Mouse (Mus musculus) kidney, embryonic 16.5 days (tissue): ENCODE measurements around the gene Exoc7. TPM values are rescaled to one million over a fixed set of nuclear protein-coding genes. Genes with fewer than 3 reads are reported as not detected.

Source experiments
- ATAC-seq: fragments of 200-750 bp; cut with Nextera tagmentation; 2 replicates; pipeline ENCODE4 v1.8.0; 2017; ENCODE audit warnings: moderate TSS enrichment; ENCODE audit not compliant: low FRiP score, low TSS enrichment
- H3K27ac ChIP-seq: fragments of 300-500 bp; sonication (generic); 2 replicates; pipeline ENCODE4 v1.5.1; 2014; ENCODE audit warnings: low read length
- H3K27me3 ChIP-seq: fragments of 300-500 bp; sonication (generic); 2 replicates; pipeline ENCODE4 v1.6.1; 2014; ENCODE audit warnings: low read length, control low read depth, mixed read lengths; ENCODE audit not compliant: insufficient read depth
- H3K36me3 ChIP-seq: fragments of 300-500 bp; sonication (generic); 2 replicates; pipeline ENCODE4 v1.6.1; 2014; ENCODE audit warnings: low read length, control low read depth, mixed read lengths; ENCODE audit not compliant: insufficient read depth
- H3K4me1 ChIP-seq: fragments of 300-500 bp; sonication (generic); 2 replicates; pipeline ENCODE4 v1.6.1; 2014; ENCODE audit warnings: low read length, control low read depth, mixed read lengths; ENCODE audit not compliant: insufficient read depth
- H3K4me2 ChIP-seq: fragments of 300-500 bp; sonication (generic); replicated peaks from 2 replicates; pipeline ENCODE4 v1.6.1; 2014; ENCODE audit warnings: low read depth, low read length
- H3K4me3 ChIP-seq: fragments of 300-500 bp; sonication (generic); 2 replicates; pipeline ENCODE4 v1.5.1; 2014; ENCODE audit warnings: mild to moderate bottlenecking, low read length
- H3K9ac ChIP-seq: fragments of 300-500 bp; sonication (generic); replicated peaks from 2 replicates; pipeline ENCODE4 v1.6.1; 2014; ENCODE audit warnings: low read length
- H3K9me3 ChIP-seq: fragments of 300-500 bp; sonication (generic); 2 replicates; pipeline ENCODE4 v1.6.1; 2016; ENCODE audit warnings: low read length, control low read depth
- WGBS: fragments of 180-500 bp; shearing (Covaris S2); extraction: QIAGEN DNeasy Blood & Tissue Kit; methylation state at CpG from one replicate; pipeline ENCODE4 v1.1.7; 2014; 5-methylcytosine and 5-hydroxymethylcytosine counted together
- polyA plus RNA-seq: library from polyadenylated mRNA; unstranded; fragments of >200 nt; fragmentation: Nextera tagmentation; extraction: Ambion mirVana; gene quantifications from 2 replicates; pipeline ENCODE4 v1.2.1, GENCODE M21; 2015

Gene Exoc7
- polyA plus RNA-seq, 1 experiment from 2014 or later = 71.5 TPM

DNA sequence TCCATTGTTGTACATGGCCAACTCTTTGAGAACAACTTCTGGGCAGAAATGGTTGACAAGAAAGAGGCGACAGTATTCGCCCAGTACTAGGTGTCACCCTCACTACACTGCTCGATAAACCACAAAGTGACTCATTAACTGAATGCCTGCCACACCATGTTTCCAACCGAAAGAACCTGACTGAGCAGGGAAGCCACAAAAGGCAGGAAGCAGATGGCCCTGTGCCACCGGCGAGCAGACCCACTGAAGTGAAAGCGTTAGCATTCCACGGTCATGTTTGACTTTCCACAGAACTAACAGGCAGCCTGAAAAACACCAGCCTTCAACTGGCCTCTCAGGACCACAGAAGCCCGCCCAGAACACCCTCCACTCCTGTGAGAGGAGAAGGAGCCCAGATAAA lies 52.4 kb downstream of the Exoc7 start:
- Histone ChIP-seq H3K4me3 (no peak overlapping the region), H3K9me3 (no peaks in the 10 kb centered on the region), H3K36me3 (peaks cover 72% of the 10 kb centered on the region), H3K4me1 (peaks cover 25% of the 10 kb centered on the region), H3K27ac (peak overlapping the region; percentile 78), H3K9ac (no peak overlapping the region), H3K4me2 (no peak overlapping the region), H3K27me3 (no peaks in the 10 kb centered on the region)
- no peak for ATAC-seq
- WGBS = 66% methylated on average over 9 of the region's 9 CpGs

DNA sequence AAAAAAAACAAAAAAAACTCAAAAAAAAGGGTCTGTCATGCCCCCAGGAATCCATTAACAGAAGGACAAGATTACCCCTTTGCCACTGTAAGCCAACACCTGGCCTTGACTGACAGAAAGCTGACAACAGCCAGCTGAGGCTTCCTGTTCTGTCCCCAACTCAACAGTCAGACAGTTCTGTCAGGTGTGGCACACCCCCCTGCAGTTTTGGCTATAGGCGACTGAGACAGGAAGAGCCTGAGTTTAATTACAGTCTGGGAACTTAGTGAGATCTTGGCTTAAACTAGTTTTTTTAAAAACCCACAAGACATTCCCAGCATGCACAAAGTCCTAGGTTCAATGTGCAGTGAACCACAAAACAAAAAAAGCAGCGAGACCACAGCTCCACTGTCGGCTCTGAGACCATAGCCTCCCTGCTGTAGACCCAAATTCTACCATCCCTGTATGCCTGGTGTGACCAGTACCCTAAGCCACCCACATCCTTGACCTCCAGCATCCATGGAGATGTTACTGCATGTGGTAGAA lies 53.9 kb downstream of the Exoc7 start:
- no peak for ATAC-seq
- H3K9ac ChIP-seq = no peak overlapping the region
- no peaks in the 10 kb centered on the region for H3K9me3 ChIP-seq
- peaks cover 73% of the 10 kb centered on the region for H3K36me3 ChIP-seq
- no peak overlapping the region for H3K4me2 ChIP-seq
- no peak overlapping the region for H3K4me3 ChIP-seq
- WGBS = 71% methylated on average over 3 of the region's 3 CpGs
- no peaks in the 10 kb centered on the region for H3K27me3 ChIP-seq
- no peak overlapping the region for H3K27ac ChIP-seq
- H3K4me1 ChIP-seq = peaks cover 22% of the 10 kb centered on the region

- no peaks in the 10 kb centered on the region for H3K27me3 ChIP-seq
- H3K27ac ChIP-seq = no peak overlapping the region
- peaks cover 18% of the 10 kb centered on the region for H3K4me1 ChIP-seq
- no peak overlapping the region for H3K4me3 ChIP-seq
- no peak for ATAC-seq
- no peak overlapping the region for H3K9ac ChIP-seq
- 77% methylated on average over 8 of the region's 8 CpGs for WGBS
- peaks cover 88% of the 10 kb centered on the region for H3K36me3 ChIP-seq
- no peak overlapping the region for H3K4me2 ChIP-seq
- no peaks in the 10 kb centered on the region for H3K9me3 ChIP-seq
These were observed 56.1 kb downstream of the Exoc7 start for GRCm38 (mm10) chr11:116250898-116251297.

DNA sequence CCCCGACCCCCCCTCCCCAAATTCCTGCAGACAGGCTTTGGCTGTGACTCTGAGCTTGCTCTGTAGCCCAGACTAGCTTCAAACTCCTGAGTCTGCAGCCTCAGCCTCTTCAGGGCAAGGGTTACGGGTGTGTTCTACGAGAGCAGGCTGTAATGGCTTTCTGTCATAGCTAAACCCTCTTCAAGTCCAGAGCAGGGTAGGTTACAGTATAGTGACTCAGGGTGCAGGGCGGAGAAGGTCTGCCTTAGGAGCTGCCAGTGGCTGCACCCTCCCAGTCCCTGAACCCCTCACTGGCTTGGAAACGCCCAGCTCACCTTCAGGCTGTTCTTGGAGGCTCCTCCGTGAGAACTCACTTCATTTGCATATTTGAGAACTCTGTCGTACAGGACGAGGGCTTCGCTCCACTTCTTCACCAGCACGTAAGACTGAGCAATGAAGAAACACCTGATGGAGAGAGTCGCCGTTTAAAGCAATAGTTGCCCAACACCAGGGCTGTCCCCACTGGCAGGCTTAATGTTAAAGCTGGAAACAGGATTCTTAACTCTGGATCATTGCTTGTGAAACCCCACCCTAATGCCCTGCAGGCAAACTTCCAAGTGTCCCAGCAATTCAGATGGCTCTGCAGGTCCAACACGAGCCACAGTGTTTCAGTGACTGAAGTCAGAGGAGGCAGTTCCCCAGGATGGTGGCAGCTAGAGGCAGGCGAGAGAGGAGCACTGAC lies 59.4 kb downstream of the Exoc7 start:
- Histone ChIP-seq H3K27ac (no peak overlapping the region), H3K4me3 (no peak overlapping the region), H3K4me1 (peaks cover 5% of the 10 kb centered on the region; the same call in 1 of the 2 replicates), H3K4me2 (no peak overlapping the region), H3K27me3 (no peaks in the 10 kb centered on the region), H3K9me3 (no peaks in the 10 kb centered on the region), H3K9ac (no peak overlapping the region), H3K36me3 (peaks cover 90% of the 10 kb centered on the region)
- no peak for ATAC-seq
- WGBS = 71% methylated on average over 14 of the region's 14 CpGs

DNA sequence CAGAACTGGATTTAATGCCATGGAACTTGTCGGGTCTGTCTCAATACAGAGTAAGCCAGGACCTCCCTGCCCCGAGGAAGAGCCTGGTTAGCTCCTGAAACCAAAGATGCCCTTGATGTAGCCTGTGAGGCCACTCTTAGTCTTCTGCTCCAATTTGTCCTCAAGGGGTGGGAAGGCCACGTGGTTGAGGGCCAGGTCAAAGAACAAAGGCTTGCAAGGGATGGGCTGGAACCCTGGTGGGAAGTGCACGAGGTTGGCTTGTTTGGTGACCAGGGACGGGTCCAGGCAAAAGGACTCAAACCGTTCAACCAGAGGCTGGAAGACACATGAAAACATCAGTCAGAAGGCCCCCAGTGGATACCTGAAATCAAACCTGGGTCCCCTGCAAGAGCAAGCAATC lies 61.4 kb downstream of the Exoc7 start:
- Histone ChIP-seq H3K9ac (no peak overlapping the region), H3K27ac (no peak overlapping the region), H3K4me1 (peaks cover 20% of the 10 kb centered on the region), H3K4me2 (no peak overlapping the region), H3K9me3 (no peaks in the 10 kb centered on the region), H3K27me3 (no peaks in the 10 kb centered on the region), H3K4me3 (no peak overlapping the region), H3K36me3 (peaks cover 70% of the 10 kb centered on the region)
- ATAC-seq = no peak
- 65% methylated on average over 6 of the region's 6 CpGs for WGBS

GRCm38 (mm10) chr11:116244580-116244979 lies 62.5 kb downstream of the Exoc7 start:
- H3K4me3 ChIP-seq = no peak overlapping the region
- no peak for ATAC-seq
- no peaks in the 10 kb centered on the region for H3K27me3 ChIP-seq
- H3K4me1 ChIP-seq = peaks cover 24% of the 10 kb centered on the region
- H3K4me2 ChIP-seq = no peak overlapping the region
- H3K9me3 ChIP-seq = no peaks in the 10 kb centered on the region
- H3K36me3 ChIP-seq = peaks cover 60% of the 10 kb centered on the region
- H3K27ac ChIP-seq = no peak overlapping the region
- H3K9ac ChIP-seq = no peak overlapping the region
- 61% methylated on average over 8 of the region's 8 CpGs for WGBS

DNA sequence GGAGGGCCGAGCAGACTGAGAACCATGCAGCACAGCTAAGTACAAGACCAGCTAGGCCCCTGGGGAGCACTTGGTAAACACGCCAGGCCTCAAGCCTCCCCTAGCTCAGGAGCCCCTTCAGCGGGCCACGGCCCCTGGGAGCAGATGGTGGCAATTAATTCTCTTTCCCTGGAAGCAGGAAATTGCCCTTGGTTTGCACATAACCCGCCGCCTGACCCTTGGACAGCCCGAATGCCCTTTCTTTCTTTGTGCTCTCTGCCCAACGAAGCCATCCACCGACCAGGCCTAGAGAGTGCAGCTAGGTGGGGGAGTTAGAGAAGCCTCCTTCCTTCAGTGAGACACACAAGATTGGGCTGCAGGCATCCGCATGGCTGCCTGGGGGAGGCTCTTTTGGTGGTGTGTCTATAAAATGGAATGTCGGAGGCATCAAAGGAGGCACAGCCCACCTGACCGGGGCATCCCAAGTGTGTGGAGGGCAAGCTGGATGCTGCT lies 65.2 kb downstream of the Exoc7 start:
- WGBS = 15% methylated on average over 12 of the region's 12 CpGs
- Histone ChIP-seq H3K27ac (peak overlapping the region; percentile 85), H3K36me3 (peaks cover 33% of the 10 kb centered on the region), H3K4me2 (no peak overlapping the region), H3K27me3 (peaks cover 9% of the 10 kb centered on the region), H3K9me3 (no peaks in the 10 kb centered on the region), H3K9ac (peak overlapping the region; percentile 26; the same call in 1 of the 2 replicates), H3K4me3 (no peak overlapping the region), H3K4me1 (peaks cover 35% of the 10 kb centered on the region)
- ATAC-seq = peak; percentile 76

DNA sequence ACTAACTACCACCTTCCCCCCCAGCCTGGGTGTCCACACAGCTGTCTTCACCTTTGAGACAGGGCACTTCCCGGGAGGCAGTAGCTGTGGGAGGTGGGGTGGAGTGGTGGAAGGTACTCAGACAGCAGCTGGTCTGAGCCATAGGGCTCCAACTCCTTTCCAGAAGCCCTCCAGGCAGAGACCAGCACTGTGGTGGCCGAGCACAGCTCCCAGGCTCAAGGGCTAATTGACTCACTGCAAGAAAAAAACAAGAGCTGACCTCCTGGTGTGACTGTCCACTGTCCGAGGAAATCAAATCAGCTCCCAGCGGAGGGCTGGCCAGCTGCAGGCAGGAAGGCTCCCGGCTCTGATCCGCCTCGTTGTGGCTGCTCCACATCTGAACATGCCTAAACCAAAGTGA lies 67.2 kb downstream of the Exoc7 start:
- H3K9ac ChIP-seq = no peak overlapping the region

More for the DNA sequence above, 67.2 kb downstream of the Exoc7 start:
- H3K27ac ChIP-seq = no peak overlapping the region
- H3K4me1 ChIP-seq = peaks cover 35% of the 10 kb centered on the region
- H3K9me3 ChIP-seq = no peaks in the 10 kb centered on the region
- no peak overlapping the region for H3K4me2 ChIP-seq
- 16% methylated on average over 7 of the region's 7 CpGs for WGBS
- H3K36me3 ChIP-seq = peaks cover 14% of the 10 kb centered on the region
- peaks cover 9% of the 10 kb centered on the region for H3K27me3 ChIP-seq
- ATAC-seq = no peak
- H3K4me3 ChIP-seq = no peak overlapping the region
